Mouse (Mus musculus): ENCODE measurements at regions not wholly inside any gene's neighbourhood (a gene's known extent, or its start where the extent isn't known, plus 50 kb on each side); places are given as distances from the start of the nearest gene placed in this dataset.

DNA sequence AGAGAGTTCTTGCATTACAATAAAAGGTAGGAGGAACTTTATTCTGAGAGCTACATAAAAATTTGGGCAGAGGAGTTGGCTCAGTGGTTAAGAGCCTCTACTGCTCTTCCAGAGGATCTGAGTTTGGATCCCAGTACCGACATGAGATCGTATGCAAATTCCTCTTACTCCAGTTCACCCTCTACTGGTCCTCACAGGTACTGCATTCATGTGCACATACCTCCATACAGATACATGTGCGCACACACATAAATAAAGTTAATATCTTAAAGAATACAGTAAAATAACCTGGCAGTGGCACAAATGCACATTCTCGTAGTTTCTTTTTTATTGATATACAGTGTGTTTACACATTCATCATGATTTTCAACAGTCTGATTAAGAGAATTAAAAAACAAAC lies 232.4 kb downstream of the Vps13c start:
- 89% methylated on average over 4 of the region's 4 CpGs for WGBS

DNA sequence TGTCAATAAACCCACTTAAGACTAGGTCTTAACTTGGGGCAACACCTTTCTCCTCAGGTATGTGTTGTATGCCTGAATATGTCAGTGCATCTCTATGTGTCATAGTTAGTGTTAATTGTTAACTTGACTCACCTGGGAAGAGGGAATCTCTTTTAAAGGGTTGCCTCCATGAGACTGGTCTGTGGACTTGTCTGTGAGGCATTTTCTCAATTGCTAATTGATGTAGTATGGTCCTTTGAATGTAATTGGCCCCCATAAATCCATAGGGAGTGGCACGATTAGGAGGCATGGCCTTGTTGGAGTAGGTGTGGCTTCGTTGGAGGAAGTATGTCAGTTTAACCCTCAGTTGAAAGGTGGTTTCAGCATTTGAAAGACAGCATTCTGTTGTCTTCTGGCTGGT lies 237.1 kb downstream of the Vps13c start:
- Histone ChIP-seq H3K27me3 (no peaks in the 10 kb centered on the region), H3K4me2 (no peak overlapping the region), H3K4me3 (no peak overlapping the region), H3K9ac (no peak overlapping the region), H3K4me1 (no peaks in the 10 kb centered on the region), H3K27ac (no peak overlapping the region), H3K9me3 (no peaks in the 10 kb centered on the region), H3K36me3 (no peaks in the 10 kb centered on the region)
- WGBS, result 44% methylated on average over 2 of the region's 2 CpGs
- no peak for ATAC-seq (ENCODE audit: insufficient number of reproducible peaks, low FRiP score, low TSS enrichment, low read depth)

More for the DNA sequence above, 232.4 kb downstream of the Vps13c start:
- ATAC-seq (ENCODE audit: insufficient number of reproducible peaks, low FRiP score, low TSS enrichment, low read depth), result no peak
- Histone ChIP-seq H3K9me3 (no peaks in the 10 kb centered on the region), H3K4me3 (no peak overlapping the region), H3K4me2 (no peak overlapping the region), H3K36me3 (no peaks in the 10 kb centered on the region), H3K4me1 (no peaks in the 10 kb centered on the region), H3K27me3 (no peaks in the 10 kb centered on the region), H3K9ac (no peak overlapping the region), H3K27ac (no peak overlapping the region)

DNA sequence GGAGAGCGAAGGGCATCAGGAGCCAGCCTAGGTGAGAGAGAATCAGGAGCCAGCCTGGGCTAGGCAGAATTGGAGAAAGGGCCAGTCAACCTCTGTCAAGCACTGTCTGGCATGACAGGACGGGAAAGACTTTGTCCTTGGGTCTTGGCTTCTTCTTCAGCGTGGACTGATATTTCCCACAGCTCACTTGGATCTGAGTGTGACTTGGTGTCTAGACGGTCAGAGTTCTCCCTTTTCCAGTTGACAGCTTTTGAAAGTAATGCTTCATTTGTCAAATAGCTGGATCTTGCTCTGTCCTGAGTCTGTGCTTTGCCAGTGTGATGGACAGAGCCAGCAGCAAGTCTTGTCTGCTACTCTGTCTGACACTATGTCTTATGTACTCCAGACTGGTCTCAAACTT lies 243.1 kb downstream of the Vps13c start:
- no peak overlapping the region for H3K9ac ChIP-seq
- H3K36me3 ChIP-seq, result no peaks in the 10 kb centered on the region
- WGBS, result 89% methylated on average over 4 of the region's 4 CpGs
- no peaks in the 10 kb centered on the region; the same call in 1 of the 2 replicates for H3K27me3 ChIP-seq
- H3K9me3 ChIP-seq, result no peaks in the 10 kb centered on the region
- H3K4me2 ChIP-seq, result no peak overlapping the region
- no peak overlapping the region for H3K27ac ChIP-seq
- no peak for ATAC-seq (ENCODE audit: insufficient number of reproducible peaks, low FRiP score, low TSS enrichment, low read depth)
- H3K4me1 ChIP-seq, result no peaks in the 10 kb centered on the region
- H3K4me3 ChIP-seq, result no peak overlapping the region

DNA sequence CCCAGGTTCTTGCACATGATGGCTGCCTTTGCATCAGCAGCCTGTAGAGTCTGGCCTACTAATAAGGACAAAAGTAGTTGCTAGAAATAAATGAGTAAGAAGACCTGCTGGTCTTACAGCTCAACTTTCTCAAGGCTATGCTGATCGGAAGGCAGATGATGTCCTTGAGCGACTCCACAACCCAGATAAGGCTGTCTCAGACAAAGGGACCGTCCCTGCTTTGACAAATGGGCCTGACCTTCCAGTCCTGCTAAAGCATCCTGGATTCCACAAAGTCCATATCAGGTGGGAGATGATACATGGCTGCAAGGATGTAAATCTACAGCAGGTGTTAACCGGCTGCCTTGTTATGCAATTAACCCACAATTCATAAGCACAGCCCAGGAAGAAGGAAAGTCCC lies 244.8 kb downstream of the Vps13c start:
- Histone ChIP-seq H3K27ac (no peak overlapping the region), H3K36me3 (no peaks in the 10 kb centered on the region), H3K4me3 (no peak overlapping the region), H3K9ac (no peak overlapping the region), H3K4me1 (no peaks in the 10 kb centered on the region), H3K4me2 (no peak overlapping the region), H3K27me3 (no peaks in the 10 kb centered on the region; the same call in 1 of the 2 replicates), H3K9me3 (no peaks in the 10 kb centered on the region)
- WGBS, result 74% methylated on average over 4 of the region's 4 CpGs
- ATAC-seq (ENCODE audit: insufficient number of reproducible peaks, low FRiP score, low TSS enrichment, low read depth), result no peak

DNA sequence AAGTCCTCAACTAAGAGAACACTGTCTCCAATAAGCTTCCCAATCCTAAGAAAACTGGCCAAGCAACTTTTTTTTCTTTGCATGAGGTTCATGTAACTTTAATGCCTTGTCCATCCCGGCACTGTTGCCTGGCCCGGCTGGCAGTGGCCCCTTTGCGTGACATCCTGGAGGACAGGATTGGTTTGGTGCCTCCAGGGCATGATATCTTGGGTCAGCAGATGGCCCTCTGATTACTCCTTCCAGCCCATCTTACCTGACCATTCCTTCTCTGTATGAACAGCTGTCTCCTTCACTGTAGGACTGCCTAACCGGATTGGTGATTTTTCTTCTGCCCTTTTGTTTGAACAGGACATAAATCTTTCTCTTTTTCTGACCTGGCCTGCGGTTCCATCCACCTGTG lies 254.4 kb downstream of the Vps13c start:
- Histone ChIP-seq H3K9ac (no peak overlapping the region), H3K4me1 (no peaks in the 10 kb centered on the region), H3K9me3 (no peaks in the 10 kb centered on the region), H3K27ac (no peak overlapping the region), H3K4me2 (no peak overlapping the region), H3K4me3 (no peak overlapping the region), H3K36me3 (no peaks in the 10 kb centered on the region), H3K27me3 (no peaks in the 10 kb centered on the region)
- WGBS, result 74% methylated on average over 5 of the region's 5 CpGs
- no peak for ATAC-seq (ENCODE audit: insufficient number of reproducible peaks, low FRiP score, low TSS enrichment, low read depth)

DNA sequence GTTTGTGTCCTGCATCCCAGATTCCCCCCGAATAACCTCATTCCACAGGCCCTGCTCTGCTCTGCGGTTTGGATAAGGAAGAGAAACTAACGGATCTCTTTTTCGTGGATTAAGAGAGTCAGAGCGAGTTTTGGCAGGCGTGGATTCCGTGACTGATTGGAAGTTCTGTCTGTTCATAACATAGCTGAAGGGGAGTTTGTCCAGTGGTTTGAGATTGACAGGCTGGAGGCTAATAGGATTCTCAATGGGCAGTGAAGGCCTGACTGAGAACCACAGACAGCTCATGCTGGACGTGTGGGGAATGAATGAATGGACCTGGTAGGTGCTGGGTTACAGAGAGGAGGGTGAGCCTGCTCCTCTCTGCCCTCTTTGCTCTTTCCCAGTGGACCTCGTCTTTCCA lies 269.6 kb downstream of the Vps13c start:
- no peak overlapping the region for H3K9ac ChIP-seq
- H3K4me3 ChIP-seq, result no peak overlapping the region
- no peak overlapping the region for H3K27ac ChIP-seq
- no peaks in the 10 kb centered on the region for H3K27me3 ChIP-seq
- no peaks in the 10 kb centered on the region for H3K36me3 ChIP-seq
- no peak overlapping the region for H3K4me2 ChIP-seq
- no peaks in the 10 kb centered on the region for H3K4me1 ChIP-seq
- H3K9me3 ChIP-seq, result no peaks in the 10 kb centered on the region
- 69% methylated on average over 9 of the region's 9 CpGs for WGBS
- ATAC-seq (ENCODE audit: insufficient number of reproducible peaks, low FRiP score, low TSS enrichment, low read depth), result no peak

DNA sequence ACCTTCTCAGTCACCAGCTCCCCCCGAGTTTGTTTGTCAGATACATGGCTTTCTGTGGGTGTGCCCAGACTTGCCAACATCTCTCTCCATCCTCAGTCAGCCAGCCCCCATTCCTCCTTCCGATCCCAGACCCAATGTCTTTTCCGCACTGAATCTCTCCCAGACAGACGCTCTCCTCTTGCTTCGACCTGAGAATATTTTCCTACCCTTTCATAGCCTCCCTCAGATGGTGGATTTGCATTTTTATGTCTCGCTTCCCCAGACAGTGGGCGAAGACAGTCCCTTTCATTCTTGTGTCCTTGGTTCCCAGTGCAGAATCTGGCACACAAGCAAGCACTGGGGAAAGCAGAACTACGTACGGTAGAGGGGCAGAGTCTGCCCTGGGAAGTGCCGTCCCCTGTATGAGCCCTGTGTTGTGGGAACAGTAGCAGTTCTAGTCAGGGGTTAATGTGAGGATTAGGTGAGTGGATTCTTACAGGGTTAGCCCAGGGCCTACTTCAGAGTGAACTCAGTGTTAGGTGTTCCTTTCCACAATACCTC lies 275.0 kb downstream of the Vps13c start:
- Histone ChIP-seq H3K27ac (no peak overlapping the region), H3K4me1 (peaks cover 6% of the 10 kb centered on the region; the same call in 1 of the 2 replicates), H3K27me3 (no peaks in the 10 kb centered on the region), H3K36me3 (no peaks in the 10 kb centered on the region), H3K9me3 (no peaks in the 10 kb centered on the region), H3K4me3 (no peak overlapping the region), H3K9ac (no peak overlapping the region), H3K4me2 (no peak overlapping the region)
- ATAC-seq (ENCODE audit: insufficient number of reproducible peaks, low FRiP score, low TSS enrichment, low read depth), result no peak
- WGBS, result 75% methylated on average over 10 of the region's 10 CpGs

DNA sequence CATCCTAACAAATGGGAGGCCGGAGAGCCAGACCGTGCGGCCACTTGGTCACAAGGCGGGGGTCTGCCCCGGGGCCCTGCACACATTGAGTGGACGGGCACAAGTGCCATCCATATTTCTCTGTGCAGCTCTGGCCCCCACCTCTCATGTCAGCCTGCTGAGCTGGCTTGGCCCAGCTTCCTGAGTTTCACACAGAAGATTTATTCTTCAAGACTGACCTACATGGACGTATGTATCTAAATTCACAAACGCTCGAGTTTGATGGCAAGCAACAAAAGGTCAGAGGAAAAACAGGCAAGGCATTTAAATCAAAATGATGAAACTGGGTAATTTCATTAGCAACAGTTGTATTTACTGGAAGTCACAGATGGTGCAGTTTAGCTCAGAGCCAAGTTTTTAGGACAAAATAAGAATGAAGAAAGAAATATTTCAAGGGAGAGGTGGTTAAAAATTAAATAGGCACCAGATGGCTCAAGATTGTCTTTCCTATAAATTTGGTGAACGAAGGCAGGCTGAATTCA lies 276.1 kb downstream of the Vps13c start:
- H3K36me3 ChIP-seq, result no peaks in the 10 kb centered on the region
- WGBS, result 45% methylated on average over 10 of the region's 10 CpGs
- no peak for ATAC-seq (ENCODE audit: insufficient number of reproducible peaks, low FRiP score, low TSS enrichment, low read depth)
- H3K4me2 ChIP-seq, result no peak overlapping the region
- H3K27me3 ChIP-seq, result no peaks in the 10 kb centered on the region
- peaks cover 6% of the 10 kb centered on the region; the same call in 1 of the 2 replicates for H3K4me1 ChIP-seq
- H3K4me3 ChIP-seq, result no peak overlapping the region
- H3K9me3 ChIP-seq, result no peaks in the 10 kb centered on the region
- H3K9ac ChIP-seq, result no peak overlapping the region
- H3K27ac ChIP-seq, result no peak overlapping the region

DNA sequence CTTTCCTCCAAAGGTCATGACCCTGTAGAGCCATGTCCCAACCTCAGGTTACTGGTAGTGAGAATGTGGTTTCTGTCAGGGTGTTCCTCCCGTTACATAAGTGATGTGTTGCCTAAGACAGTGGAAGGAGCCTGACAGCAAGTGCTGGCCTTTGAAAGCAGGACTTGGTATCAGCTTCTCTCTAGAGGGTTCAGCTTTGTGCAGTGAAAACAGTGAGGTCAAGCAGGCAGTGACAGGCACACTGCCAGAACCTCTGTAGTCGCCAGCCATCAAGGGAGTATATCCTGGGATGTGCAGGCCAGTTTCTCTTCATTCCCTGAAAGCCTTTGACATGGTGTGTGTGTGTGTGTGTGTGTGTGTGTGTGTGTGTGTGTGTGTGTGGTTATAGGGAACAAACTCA lies 278.1 kb downstream of the Vps13c start:
- no peaks in the 10 kb centered on the region for H3K9me3 ChIP-seq
- no peaks in the 10 kb centered on the region for H3K27me3 ChIP-seq
- 74% methylated on average over 2 of the region's 2 CpGs for WGBS
- ATAC-seq (ENCODE audit: insufficient number of reproducible peaks, low FRiP score, low TSS enrichment, low read depth), result no peak
- H3K4me2 ChIP-seq, result no peak overlapping the region
- peaks cover 6% of the 10 kb centered on the region; the same call in 1 of the 2 replicates for H3K4me1 ChIP-seq
- H3K27ac ChIP-seq, result no peak overlapping the region
- H3K9ac ChIP-seq, result no peak overlapping the region
- H3K4me3 ChIP-seq, result no peak overlapping the region
- no peaks in the 10 kb centered on the region for H3K36me3 ChIP-seq

DNA sequence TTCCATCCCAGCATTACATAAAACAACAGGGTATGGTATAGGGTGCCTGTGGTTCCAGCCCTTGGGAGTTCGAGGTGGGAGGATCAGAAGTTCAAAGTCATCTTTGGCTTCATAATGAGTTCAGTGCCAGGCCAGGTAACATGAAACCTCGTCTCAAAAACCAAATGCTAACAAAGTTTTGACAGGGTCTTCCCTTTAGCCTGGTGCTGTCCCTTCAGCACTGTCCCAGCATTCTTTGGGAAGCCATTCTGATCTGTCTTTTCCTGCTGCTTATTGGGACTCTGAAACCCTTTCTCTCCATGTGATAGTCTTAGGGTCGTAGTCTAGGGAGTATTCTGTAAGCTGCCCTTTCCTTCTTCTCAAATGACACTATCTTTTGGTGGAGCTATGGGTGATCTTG lies 282.1 kb downstream of the Vps13c start:
- WGBS, result 29% methylated on average over 3 of the region's 3 CpGs

DNA sequence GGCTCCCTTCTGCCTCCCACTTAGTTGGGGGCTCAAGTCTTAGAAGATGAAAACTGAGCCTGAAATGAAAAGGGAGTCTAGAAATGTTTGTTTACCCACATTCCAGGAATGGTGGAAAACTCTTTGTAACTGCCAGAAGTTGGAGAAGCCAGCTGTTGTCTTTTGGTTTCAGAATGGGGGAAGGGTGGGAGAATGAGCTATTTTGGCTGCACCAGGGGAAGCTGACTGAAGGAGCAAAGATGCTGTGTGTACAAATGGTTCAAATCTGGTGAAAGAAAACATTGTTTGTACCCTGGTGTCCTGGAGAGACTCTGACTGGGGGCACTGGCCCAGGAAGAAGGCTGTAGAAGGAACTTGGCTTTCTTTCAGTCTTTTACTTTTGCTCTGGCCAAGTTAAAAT lies 291.1 kb downstream of the Vps13c start:
- Histone ChIP-seq H3K4me3 (no peak overlapping the region), H3K9me3 (no peaks in the 10 kb centered on the region), H3K4me2 (no peak overlapping the region), H3K36me3 (no peaks in the 10 kb centered on the region), H3K4me1 (peaks cover 7% of the 10 kb centered on the region; the same call in 1 of the 2 replicates), H3K27ac (no peak overlapping the region), H3K27me3 (no peaks in the 10 kb centered on the region), H3K9ac (no peak overlapping the region)
- ATAC-seq (ENCODE audit: insufficient number of reproducible peaks, low FRiP score, low TSS enrichment, low read depth), result no peak

More for the DNA sequence above, 282.1 kb downstream of the Vps13c start:
- Histone ChIP-seq H3K27me3 (no peaks in the 10 kb centered on the region), H3K4me2 (no peak overlapping the region), H3K27ac (no peak overlapping the region), H3K9me3 (no peaks in the 10 kb centered on the region), H3K4me1 (no peaks in the 10 kb centered on the region), H3K36me3 (no peaks in the 10 kb centered on the region), H3K4me3 (no peak overlapping the region), H3K9ac (no peak overlapping the region)
- ATAC-seq (ENCODE audit: insufficient number of reproducible peaks, low FRiP score, low TSS enrichment, low read depth), result no peak

DNA sequence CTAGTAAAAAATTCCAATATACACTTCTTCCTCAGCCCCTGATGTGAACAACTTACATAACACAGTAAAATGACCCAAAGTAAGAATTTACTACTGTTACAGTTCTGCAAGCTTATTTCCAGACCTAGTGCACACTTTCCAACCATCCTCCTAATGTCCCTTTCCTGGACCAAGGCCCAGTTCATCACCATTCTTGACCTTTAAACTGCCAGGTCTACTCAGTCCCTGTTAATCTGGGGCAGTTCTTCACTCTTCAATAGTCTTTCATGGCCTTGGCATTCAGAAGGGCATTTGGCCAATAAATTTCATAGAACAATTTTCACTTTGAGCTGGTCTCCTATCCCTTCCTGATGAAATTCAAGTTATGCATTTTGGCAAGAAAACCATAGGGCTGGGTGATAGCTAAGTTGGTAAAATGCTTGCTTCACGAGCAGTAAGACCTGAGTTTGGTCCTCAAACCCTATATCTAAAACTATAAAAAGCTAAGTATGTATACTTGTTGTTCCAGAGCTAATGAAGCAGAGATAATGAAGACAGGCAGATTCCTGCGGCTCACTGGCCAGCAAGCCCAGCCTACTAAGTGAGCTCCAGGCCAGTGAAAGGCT lies 295.4 kb downstream of the Vps13c start:
- Histone ChIP-seq H3K27ac (no peak overlapping the region), H3K9me3 (no peaks in the 10 kb centered on the region), H3K27me3 (no peaks in the 10 kb centered on the region), H3K4me1 (peaks cover 7% of the 10 kb centered on the region; the same call in 1 of the 2 replicates), H3K4me2 (no peak overlapping the region), H3K4me3 (no peak overlapping the region), H3K9ac (no peak overlapping the region), H3K36me3 (no peaks in the 10 kb centered on the region)
- ATAC-seq (ENCODE audit: insufficient number of reproducible peaks, low FRiP score, low TSS enrichment, low read depth), result no peak
- WGBS, result 43% methylated on average over 2 of the region's 2 CpGs
